Mouse (Mus musculus) myocyte (in vitro differentiated cells): ENCODE measurements around the gene Dennd1b.

Experiments
- CEBPB ChIP-seq: IDR thresholded peaks from 2 replicates; pipeline ENCODE4 v1.6.1; 2011; ENCODE audit warnings: mild to moderate bottlenecking, moderate library complexity; ENCODE audit not compliant: poor library complexity, insufficient read depth, severe bottlenecking
- E2F4 ChIP-seq: IDR thresholded peaks from one replicate; pipeline ENCODE4 v1.6.1; 2011; ENCODE audit warnings: mild to moderate bottlenecking, control low read depth, moderate library complexity; ENCODE audit not compliant: insufficient read depth
- MAX ChIP-seq: IDR thresholded peaks from one replicate; pipeline ENCODE4 v1.6.1; 2011; ENCODE audit warnings: low read depth, mild to moderate bottlenecking, control low read depth
- MYOD1 ChIP-seq, 3 experiments: IDR thresholded peaks; one replicate each; pipeline ENCODE4 v1.6.1; 2011; ENCODE audit warnings: control low read depth in 2 of 3, low read depth in 2 of 3, mild to moderate bottlenecking in 2 of 3, moderate library complexity in 1 of 3; ENCODE audit not compliant: insufficient read length in 2 of 3, control insufficient read depth in 1 of 3
- MYOG ChIP-seq, 3 experiments: IDR thresholded peaks; one replicate each; pipeline ENCODE4 v1.6.1; 2011; ENCODE audit warnings: control low read depth in 2 of 3, low read depth in 2 of 3, mild to moderate bottlenecking in 2 of 3; ENCODE audit not compliant: insufficient read length in 2 of 3, control insufficient read depth in 1 of 3, insufficient read depth in 1 of 3
- POLR2A ChIP-seq: IDR thresholded peaks from one replicate; pipeline ENCODE4 v1.6.1; 2011; ENCODE audit warnings: low read depth, mild to moderate bottlenecking, control low read depth, moderate library complexity; ENCODE audit not compliant: insufficient read length
- POLR2AphosphoS2 ChIP-seq: IDR thresholded peaks from one replicate; pipeline ENCODE4 v1.6.1; 2011; ENCODE audit warnings: low read depth, control low read depth; ENCODE audit not compliant: insufficient read length
- REST ChIP-seq: IDR thresholded peaks from one replicate; pipeline ENCODE4 v1.6.1; 2011; ENCODE audit warnings: mild to moderate bottlenecking, control low read depth, moderate library complexity; ENCODE audit not compliant: insufficient read depth, insufficient read length
- SRF ChIP-seq: IDR thresholded peaks from one replicate; pipeline ENCODE4 v1.6.1; 2011; ENCODE audit warnings: low read depth; ENCODE audit not compliant: control insufficient read depth, insufficient read length
- TCF12 ChIP-seq: IDR thresholded peaks from one replicate; pipeline ENCODE4 v1.6.1; 2011; ENCODE audit warnings: mild to moderate bottlenecking, control low read depth; ENCODE audit not compliant: poor library complexity, insufficient read depth, severe bottlenecking
- TCF3 ChIP-seq: IDR thresholded peaks from one replicate; pipeline ENCODE4 v1.6.1; 2011; ENCODE audit warnings: low read depth, control low read depth; ENCODE audit not compliant: insufficient read length
- USF1 ChIP-seq: IDR thresholded peaks from one replicate; pipeline ENCODE4 v1.6.1; 2011; ENCODE audit warnings: low read depth, mild to moderate bottlenecking, control low read depth, moderate library complexity

DNA sequence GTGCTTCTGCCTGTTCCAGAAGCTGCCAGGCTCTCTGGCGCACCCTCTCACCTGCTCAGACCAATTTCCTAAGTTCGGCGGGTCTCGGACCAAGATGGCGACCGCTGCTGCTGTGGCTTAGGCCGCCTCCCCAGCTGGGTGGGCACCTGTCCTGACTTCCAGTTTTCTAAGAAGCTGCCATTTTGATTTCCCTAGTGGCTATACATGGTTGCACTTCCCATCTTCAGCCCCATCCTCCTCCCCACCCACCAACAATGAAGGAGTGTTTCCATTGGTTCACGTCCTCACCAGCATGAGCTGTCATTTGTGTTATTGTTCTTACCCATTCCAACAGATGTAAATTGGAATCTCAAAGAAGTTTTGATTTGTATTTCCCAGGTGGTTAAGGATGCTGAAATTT, 159.4 kb downstream of the Dennd1b start:
- no peak for TF ChIP-seq POLR2A
- TF ChIP-seq MYOD1 (IDR thresholded peaks at IDR 0.05; ENCODE audit: control insufficient read depth in 1 of 3, insufficient read length in 2 of 3, low read depth in 2 of 3): no peak
- no peak for TF ChIP-seq MYOG (IDR thresholded peaks at IDR 0.05; ENCODE audit: control insufficient read depth in 1 of 3, insufficient read depth in 1 of 3, insufficient read length in 2 of 3, low read depth in 2 of 3)
- no peak for TF ChIP-seq E2F4
- TF ChIP-seq MAX: no peak
- no peak for TF ChIP-seq POLR2AphosphoS2
- TF ChIP-seq REST: no peak
- TF ChIP-seq USF1: no peak
- TF ChIP-seq TCF12: no peak
- no peak for TF ChIP-seq SRF
- no peak for TF ChIP-seq CEBPB
- TF ChIP-seq TCF3: no peak
